Mouse (Mus musculus) forebrain, embryonic 10.5 days (tissue): ENCODE measurements around the gene Sbno2. TPM values are rescaled to one million over a fixed set of nuclear protein-coding genes. Genes with fewer than 3 reads are reported as not detected.

Experiments used
- DNase-seq: peaks from one replicate; pipeline ENCODE4 v3.0.0-alpha.2; 2017; ENCODE audit warnings: low spot score; ENCODE audit errors: extremely low spot score
- H3K27ac ChIP-seq: fragments of 300-500 bp; sonication (generic); 2 replicates; pipeline ENCODE4 v1.5.1; 2016; ENCODE audit warnings: mild to moderate bottlenecking
- H3K27me3 ChIP-seq: fragments of 300-500 bp; sonication (generic); 2 replicates; pipeline ENCODE4 v1.6.1; 2016; ENCODE audit warnings: mild to moderate bottlenecking; ENCODE audit not compliant: poor library complexity, severe bottlenecking
- H3K36me3 ChIP-seq: fragments of 300-500 bp; sonication (generic); replicated peaks from 2 replicates; pipeline ENCODE4 v1.6.1; 2016; ENCODE audit warnings: mild to moderate bottlenecking, moderate library complexity
- H3K4me1 ChIP-seq: fragments of 300-500 bp; sonication (generic); 2 replicates; pipeline ENCODE4 v1.6.1; 2016
- H3K4me3 ChIP-seq: fragments of 300-500 bp; sonication (generic); 2 replicates; pipeline ENCODE4 v1.5.1; 2016; ENCODE audit warnings: mild to moderate bottlenecking, moderate library complexity
- H3K9me3 ChIP-seq: fragments of 300-500 bp; sonication (generic); 2 replicates; pipeline ENCODE4 v1.6.1; 2016; ENCODE audit warnings: mild to moderate bottlenecking, moderate library complexity
- WGBS: fragments of 180-500 bp; shearing (Covaris S2); methylation state at CpG from one replicate; pipeline ENCODE4 v1.1.7; 2016; 5-methylcytosine and 5-hydroxymethylcytosine counted together
- polyA plus RNA-seq: library from polyadenylated mRNA; unstranded; fragments of >200 nt; fragmentation: Nextera tagmentation; extraction: Ambion mirVana; gene quantifications from 2 replicates; pipeline ENCODE4 v1.2.1, GENCODE M21; 2016

The Sbno2 gene
- polyA plus RNA-seq, 1 experiment from 2014 or later: 15.6 TPM

GRCm38 (mm10) chr10:80091527-80091926, 13.8 kb downstream of the Sbno2 start:
- H3K27ac ChIP-seq: no peak overlapping the region
- 93% methylated on average over 6 of the region's 6 CpGs for WGBS

GRCm38 (mm10) chr10:80089146-80089545, 16.2 kb downstream of the Sbno2 start:
- Histone ChIP-seq H3K36me3 (peaks cover 31% of the 10 kb centered on the region), H3K9me3 (no peaks in the 10 kb centered on the region), H3K27me3 (no peaks in the 10 kb centered on the region), H3K27ac (0 out of 2 replicates have a peak overlapping the region, but pooled peaks have one; percentile 20), H3K4me3 (no peak overlapping the region), H3K4me1 (peaks cover 11% of the 10 kb centered on the region; the same call in 1 of the 2 replicates)
- DNase-seq: no peak
- 65% methylated on average over 4 of the region's 4 CpGs for WGBS

More at GRCm38 (mm10) chr10:80091527-80091926, 13.8 kb downstream of the Sbno2 start:
- no peak overlapping the region for H3K4me3 ChIP-seq
- peaks cover 22% of the 10 kb centered on the region for H3K4me1 ChIP-seq
- DNase-seq: no peak
- peaks cover 14% of the 10 kb centered on the region for H3K36me3 ChIP-seq
- H3K27me3 ChIP-seq: no peaks in the 10 kb centered on the region
- H3K9me3 ChIP-seq: no peaks in the 10 kb centered on the region

GRCm38 (mm10) chr10:80087483-80087882, 17.9 kb downstream of the Sbno2 start:
- Histone ChIP-seq H3K36me3 (peaks cover 48% of the 10 kb centered on the region), H3K27ac (no peak overlapping the region), H3K9me3 (no peaks in the 10 kb centered on the region), H3K4me3 (no peak overlapping the region), H3K27me3 (no peaks in the 10 kb centered on the region), H3K4me1 (peaks cover 4% of the 10 kb centered on the region; the same call in 1 of the 2 replicates)
- DNase-seq: no peak
- WGBS: 92% methylated on average over 8 of the region's 8 CpGs

GRCm38 (mm10) chr10:80086847-80087246, 18.5 kb downstream of the Sbno2 start:
- Histone ChIP-seq H3K27ac (no peak overlapping the region), H3K27me3 (no peaks in the 10 kb centered on the region), H3K36me3 (peaks cover 53% of the 10 kb centered on the region), H3K4me3 (no peak overlapping the region; the same call in 1 of the 2 replicates), H3K9me3 (no peaks in the 10 kb centered on the region), H3K4me1 (peaks cover 4% of the 10 kb centered on the region; the same call in 1 of the 2 replicates)
- no peak for DNase-seq
- 70% methylated on average over 3 of the region's 3 CpGs for WGBS

- H3K27me3 ChIP-seq: no peaks in the 10 kb centered on the region
- DNase-seq: no peak
- WGBS: 85% methylated on average over 9 of the region's 9 CpGs
- H3K36me3 ChIP-seq: peaks cover 59% of the 10 kb centered on the region
- peaks cover 10% of the 10 kb centered on the region; the same call in 1 of the 2 replicates for H3K4me1 ChIP-seq
- H3K27ac ChIP-seq: no peak overlapping the region
- no peaks in the 10 kb centered on the region for H3K9me3 ChIP-seq
- no peak overlapping the region for H3K4me3 ChIP-seq
These were observed 20.4 kb downstream of the Sbno2 start for GRCm38 (mm10) chr10:80084817-80085487.

- whole genome bisulfite sequencing: 85% methylated on average over 3 of the region's 3 CpGs
- no peaks in the 10 kb centered on the region for H3K27me3 ChIP-seq
- H3K4me3 ChIP-seq: no peak overlapping the region
- H3K27ac ChIP-seq: no peak overlapping the region
- no peak for DNase-seq
- no peaks in the 10 kb centered on the region for H3K9me3 ChIP-seq
- H3K36me3 ChIP-seq: peaks cover 78% of the 10 kb centered on the region
- H3K4me1 ChIP-seq: peaks cover 7% of the 10 kb centered on the region
These were observed 24.3 kb downstream of the Sbno2 start for GRCm38 (mm10) chr10:80081075-80081474.

- DNase-seq: no peak
- Histone ChIP-seq H3K9me3 (no peaks in the 10 kb centered on the region), H3K27ac (no peak overlapping the region), H3K4me1 (peaks cover 13% of the 10 kb centered on the region), H3K36me3 (peaks cover 78% of the 10 kb centered on the region), H3K4me3 (no peak overlapping the region), H3K27me3 (no peaks in the 10 kb centered on the region)
- WGBS: 87% methylated on average over 16 of the region's 16 CpGs
These were observed 24.8 kb downstream of the Sbno2 start for GRCm38 (mm10) chr10:80080396-80081070.

GRCm38 (mm10) chr10:80078366-80078765, 27.0 kb downstream of the Sbno2 start:
- Histone ChIP-seq H3K27ac (no peak overlapping the region), H3K9me3 (no peaks in the 10 kb centered on the region), H3K27me3 (0 out of 2 replicates have a peak, but pooled peaks cover 8% of the 10 kb centered on the region), H3K4me3 (no peak overlapping the region), H3K4me1 (peaks cover 23% of the 10 kb centered on the region), H3K36me3 (peaks cover 56% of the 10 kb centered on the region)
- WGBS: 87% methylated on average over 1 of the region's 1 CpGs
- DNase-seq: no peak

- Histone ChIP-seq H3K27ac (no peak overlapping the region), H3K9me3 (no peaks in the 10 kb centered on the region), H3K4me1 (peaks cover 23% of the 10 kb centered on the region), H3K36me3 (peaks cover 46% of the 10 kb centered on the region), H3K27me3 (0 out of 2 replicates have a peak, but pooled peaks cover 8% of the 10 kb centered on the region), H3K4me3 (no peak overlapping the region)
- DNase-seq: no peak
- WGBS: 89% methylated on average over 5 of the region's 5 CpGs
These were observed 28.1 kb downstream of the Sbno2 start for GRCm38 (mm10) chr10:80077312-80077711.

GRCm38 (mm10) chr10:80076386-80076785, 29.0 kb downstream of the Sbno2 start:
- Histone ChIP-seq H3K36me3 (peaks cover 40% of the 10 kb centered on the region), H3K9me3 (no peaks in the 10 kb centered on the region), H3K4me1 (peaks cover 28% of the 10 kb centered on the region), H3K4me3 (no peak overlapping the region), H3K27ac (no peak overlapping the region), H3K27me3 (0 out of 2 replicates have a peak, but pooled peaks cover 8% of the 10 kb centered on the region)
- DNase-seq: no peak
- 94% methylated on average over 4 of the region's 4 CpGs for WGBS

GRCm38 (mm10) chr10:80075924-80076323, 29.4 kb downstream of the Sbno2 start:
- Histone ChIP-seq H3K4me1 (peaks cover 31% of the 10 kb centered on the region), H3K4me3 (no peak overlapping the region; the same call in 1 of the 2 replicates), H3K27me3 (0 out of 2 replicates have a peak, but pooled peaks cover 8% of the 10 kb centered on the region), H3K27ac (no peak overlapping the region), H3K9me3 (no peaks in the 10 kb centered on the region), H3K36me3 (peaks cover 36% of the 10 kb centered on the region)
- DNase-seq: no peak
- WGBS: 45% methylated on average over 1 of the region's 1 CpGs

- Histone ChIP-seq H3K27me3 (0 out of 2 replicates have a peak, but pooled peaks cover 8% of the 10 kb centered on the region), H3K36me3 (peaks cover 27% of the 10 kb centered on the region), H3K4me1 (peaks cover 29% of the 10 kb centered on the region), H3K4me3 (peak overlapping the region; percentile 27), H3K27ac (peak overlapping the region; percentile 51; the same call in 1 of the 2 replicates), H3K9me3 (no peaks in the 10 kb centered on the region)
- DNase-seq: no peak
- 19% methylated on average over 28 of the region's 28 CpGs for WGBS
These were observed 30.4 kb downstream of the Sbno2 start for GRCm38 (mm10) chr10:80074813-80075601.
